Mouse (Mus musculus) megakaryocyte, embryonic 14.5 days (primary cell): Measurements from ENCODE around the gene BC030867. TPM values are rescaled to one million over a fixed set of nuclear protein-coding genes. Genes with fewer than 3 reads are reported as not detected.

Source experiments
- H3K27me3 ChIP-seq: replicated peaks from 2 replicates; pipeline ENCODE3; 2012; ENCODE audit warnings: inconsistent platforms
- H3K36me3 ChIP-seq: replicated peaks from 2 replicates; pipeline ENCODE3; 2012; ENCODE audit warnings: low read length, inconsistent platforms, mixed read lengths
- H3K4me1 ChIP-seq: 2 replicates; pipeline ENCODE4 v1.6.1; 2012; ENCODE audit warnings: inconsistent platforms
- H3K4me3 ChIP-seq: replicated peaks from 2 replicates; pipeline ENCODE3; 2012; ENCODE audit warnings: moderate library complexity, mild to moderate bottlenecking, inconsistent platforms
- H3K9me3 ChIP-seq: 2 replicates; pipeline ENCODE4 v1.6.1; 2012; ENCODE audit warnings: inconsistent platforms
- FLI1 ChIP-seq: IDR thresholded peaks from 2 replicates; pipeline ENCODE4 v1.6.1; 2012; ENCODE audit warnings: low read length, inconsistent platforms, mixed read lengths
- GATA1 ChIP-seq: IDR thresholded peaks from 3 replicates; pipeline ENCODE4 v1.6.1; 2012; ENCODE audit warnings: mixed read lengths, low read length, inconsistent platforms, borderline replicate concordance
- polyA plus RNA-seq: library from polyadenylated mRNA; stranded (reverse); fragments of >175 nt; gene quantifications from 2 replicates; pipeline ENCODE4 v1.2.3, GENCODE M21; 2012; ENCODE audit warnings: low replicate concordance; ENCODE audit not compliant: insufficient read depth

BC030867 gene
- polyA plus RNA-seq, 1 experiment = 4.2 TPM

GRCm38 (mm10) chr11:102214430-102215156 lies 34.1 kb upstream of the BC030867 start:
- peaks cover 93% of the 10 kb centered on the region for H3K36me3 ChIP-seq
- no peaks in the 10 kb centered on the region for H3K27me3 ChIP-seq
- no peak for TF ChIP-seq GATA1
- TF ChIP-seq FLI1 = no peak
- no peaks in the 10 kb centered on the region for H3K9me3 ChIP-seq
- peak overlapping the region; percentile 85 for H3K4me3 ChIP-seq
- peaks cover 99% of the 10 kb centered on the region for H3K4me1 ChIP-seq

- peaks cover 99% of the 10 kb centered on the region for H3K4me1 ChIP-seq
- TF ChIP-seq FLI1 = no peak
- no peak for TF ChIP-seq GATA1
- peak overlapping the region; percentile 99 for H3K4me3 ChIP-seq
These were observed 33.2 kb upstream of the BC030867 start for GRCm38 (mm10) chr11:102215511-102215910.

GRCm38 (mm10) chr11:102216056-102216885 lies 32.4 kb upstream of the BC030867 start:
- no peak for TF ChIP-seq FLI1
- TF ChIP-seq GATA1 = no peak
- H3K27me3 ChIP-seq = no peaks in the 10 kb centered on the region
- H3K4me1 ChIP-seq = peaks cover 99% of the 10 kb centered on the region
- H3K9me3 ChIP-seq = no peaks in the 10 kb centered on the region
- peaks cover 94% of the 10 kb centered on the region for H3K36me3 ChIP-seq
- peak overlapping the region; percentile 99 for H3K4me3 ChIP-seq

More at GRCm38 (mm10) chr11:102215511-102215910, 33.2 kb upstream of the BC030867 start:
- Histone ChIP-seq H3K9me3 (no peaks in the 10 kb centered on the region), H3K27me3 (no peaks in the 10 kb centered on the region), H3K36me3 (peaks cover 94% of the 10 kb centered on the region)

GRCm38 (mm10) chr11:102216886-102217240 lies 31.8 kb upstream of the BC030867 start:
- H3K4me3 ChIP-seq = peak overlapping the region; percentile 99
- H3K36me3 ChIP-seq = peaks cover 94% of the 10 kb centered on the region
- TF ChIP-seq FLI1 (no peak), GATA1 (no peak)
- no peaks in the 10 kb centered on the region for H3K27me3 ChIP-seq
- no peaks in the 10 kb centered on the region for H3K9me3 ChIP-seq
- H3K4me1 ChIP-seq = peaks cover 99% of the 10 kb centered on the region

- Histone ChIP-seq H3K27me3 (no peaks in the 10 kb centered on the region), H3K36me3 (peaks cover 94% of the 10 kb centered on the region), H3K4me1 (peaks cover 99% of the 10 kb centered on the region), H3K9me3 (no peaks in the 10 kb centered on the region), H3K4me3 (peak overlapping the region; percentile 99)
- TF ChIP-seq FLI1 (no peak), GATA1 (no peak)
These were observed 31.3 kb upstream of the BC030867 start for GRCm38 (mm10) chr11:102217396-102217795.

GRCm38 (mm10) chr11:102217876-102218430 lies 30.7 kb upstream of the BC030867 start:
- Histone ChIP-seq H3K9me3 (no peaks in the 10 kb centered on the region), H3K4me3 (peak overlapping the region; percentile 99), H3K4me1 (peaks cover 99% of the 10 kb centered on the region), H3K36me3 (peaks cover 94% of the 10 kb centered on the region), H3K27me3 (no peaks in the 10 kb centered on the region)
- no peak for TF ChIP-seq GATA1
- no peak for TF ChIP-seq FLI1

- Histone ChIP-seq H3K27me3 (no peaks in the 10 kb centered on the region), H3K4me1 (peaks cover 100% of the 10 kb centered on the region), H3K9me3 (no peaks in the 10 kb centered on the region), H3K36me3 (peaks cover 95% of the 10 kb centered on the region), H3K4me3 (peak overlapping the region; percentile 99)
- no peak for TF ChIP-seq FLI1
- no peak for TF ChIP-seq GATA1
These were observed 29.9 kb upstream of the BC030867 start for GRCm38 (mm10) chr11:102218783-102219182.

- Histone ChIP-seq H3K27me3 (no peaks in the 10 kb centered on the region), H3K36me3 (peaks cover 95% of the 10 kb centered on the region), H3K4me3 (peak overlapping the region; percentile 99), H3K4me1 (peaks cover 100% of the 10 kb centered on the region), H3K9me3 (no peaks in the 10 kb centered on the region)
- no peak for TF ChIP-seq FLI1
These were observed 29.3 kb upstream of the BC030867 start for GRCm38 (mm10) chr11:102219247-102219993.

- peaks cover 100% of the 10 kb centered on the region for H3K4me1 ChIP-seq
These were observed 28.7 kb upstream of the BC030867 start for GRCm38 (mm10) chr11:102219994-102220346.

More at GRCm38 (mm10) chr11:102219994-102220346, 28.7 kb upstream of the BC030867 start:
- Histone ChIP-seq H3K27me3 (no peaks in the 10 kb centered on the region), H3K9me3 (no peaks in the 10 kb centered on the region), H3K4me3 (peak overlapping the region; percentile 99), H3K36me3 (peaks cover 95% of the 10 kb centered on the region)
- no peak for TF ChIP-seq FLI1
- no peak for TF ChIP-seq GATA1
